Mouse (Mus musculus): Measurements from ENCODE around the gene Srp14. TPM values are rescaled to one million over a fixed set of nuclear protein-coding genes. Genes with fewer than 3 reads are reported as not detected.

The Srp14 gene
- polyA plus RNA-seq, 1 experiment, result 413 TPM

DNA sequence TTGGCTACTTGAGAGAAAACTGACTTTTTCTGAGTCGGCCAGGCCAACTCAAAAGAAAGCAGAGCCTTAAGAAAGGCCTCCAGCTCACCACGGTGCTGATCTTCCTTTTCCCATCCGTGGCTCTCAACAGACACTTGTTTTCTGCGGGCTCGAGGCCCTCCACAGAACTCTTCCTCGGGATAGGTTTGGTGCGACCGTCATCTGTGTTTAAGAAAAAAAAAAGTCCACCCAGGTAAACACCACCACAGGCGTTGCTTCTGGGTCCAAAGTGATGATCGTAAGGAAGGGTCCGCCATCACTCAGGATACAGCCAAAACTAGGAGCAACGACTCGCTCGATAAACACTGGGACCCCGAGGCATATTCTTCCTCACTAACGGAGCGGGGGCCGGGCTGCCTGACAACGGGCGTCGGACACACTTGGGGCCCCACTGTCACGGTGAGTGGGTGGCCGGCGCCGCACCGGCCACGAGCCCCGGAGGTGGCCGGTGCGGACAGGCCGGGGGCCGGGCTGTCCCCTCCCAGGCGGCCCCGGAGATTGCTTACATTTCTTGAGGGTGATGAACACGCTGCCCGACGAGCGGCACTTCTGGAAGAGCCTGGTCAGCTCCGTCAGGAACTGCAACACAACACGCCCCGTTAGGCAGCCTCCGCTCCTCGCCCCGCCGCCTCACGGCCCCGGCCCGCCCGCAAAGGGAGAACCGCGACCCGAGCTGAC, 520 bp downstream of the Srp14 start:
- no peak for TF ChIP-seq CTCF (IDR thresholded peaks at IDR 0.05; ENCODE audit: insufficient read depth, low read depth, low read length)
- TF ChIP-seq POLR2A (IDR thresholded peaks at IDR 0.05; ENCODE audit: insufficient read depth, low read depth, low read length), result no peak

DNA sequence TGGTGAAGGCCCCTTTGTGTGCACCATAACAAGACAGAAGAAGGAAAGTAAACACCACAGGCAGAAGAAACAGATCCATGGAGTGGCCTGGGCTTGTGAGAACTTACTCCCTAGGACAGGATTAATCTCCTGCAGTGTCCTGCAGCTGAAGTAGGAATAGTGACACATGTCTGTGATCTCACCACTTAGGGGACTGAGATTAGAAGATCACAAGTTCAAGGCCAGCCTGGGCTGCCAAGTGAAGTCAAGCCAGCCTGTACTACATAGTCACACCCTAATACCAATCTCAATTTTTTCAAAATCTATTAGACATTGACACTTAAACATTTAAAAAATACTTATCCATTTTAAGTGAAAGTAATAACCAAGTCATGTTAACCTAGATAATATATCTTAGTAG, 11.2 kb downstream of the Srp14 start:
- no peak overlapping the region for H3K27ac ChIP-seq (ENCODE audit: insufficient read depth, low read depth, low read length)
- TF ChIP-seq POLR2A (IDR thresholded peaks at IDR 0.05; ENCODE audit: insufficient read depth, low read depth, low read length) (no peak), CTCF (IDR thresholded peaks at IDR 0.05; ENCODE audit: insufficient read depth, low read depth, low read length) (no peak)

More for the DNA sequence above, 520 bp downstream of the Srp14 start:
- peak overlapping the region; percentile 50; the same call in 1 of the 2 replicates for H3K27ac ChIP-seq (ENCODE audit: insufficient read depth, low read depth, low read length)
- WGBS, result under 1% methylated on average over 52 of the region's 52 CpGs
- H3K4me3 ChIP-seq (ENCODE audit: insufficient read depth, low read depth, low read length), result peak overlapping the region; percentile 85
- peaks cover 8% of the 10 kb centered on the region for H3K4me1 ChIP-seq (ENCODE audit: control insufficient read depth, insufficient read depth, low read length)

DNA sequence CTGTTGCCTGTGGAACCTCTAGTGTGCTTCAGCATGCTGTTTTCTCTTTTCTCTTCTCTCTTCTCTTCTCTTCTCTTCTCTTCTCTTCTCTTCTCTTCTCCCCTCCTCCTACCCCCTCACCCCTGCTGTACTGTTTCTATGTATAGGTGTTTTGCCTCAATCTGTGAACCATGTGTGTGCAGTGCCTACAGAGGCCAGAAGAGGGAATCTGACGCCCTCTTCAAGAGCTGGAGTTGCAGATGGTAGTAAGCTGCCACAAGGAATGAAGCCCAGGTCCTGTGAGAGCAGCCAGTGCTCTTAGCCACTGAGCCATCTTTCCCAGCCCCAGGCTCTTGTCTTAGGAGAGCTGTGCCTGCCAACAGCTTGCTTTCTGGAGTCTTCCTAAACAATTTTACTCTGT, 12.9 kb downstream of the Srp14 start:
- 52% methylated on average over 1 of the region's 1 CpGs for WGBS
- no peak for TF ChIP-seq POLR2A (IDR thresholded peaks at IDR 0.05; ENCODE audit: insufficient read depth, low read depth, low read length)
- no peak for TF ChIP-seq CTCF (IDR thresholded peaks at IDR 0.05; ENCODE audit: insufficient read depth, low read depth, low read length)
- Histone ChIP-seq H3K4me3 (ENCODE audit: insufficient read depth, low read depth, low read length) (no peak overlapping the region), H3K27ac (ENCODE audit: insufficient read depth, low read depth, low read length) (no peak overlapping the region), H3K4me1 (ENCODE audit: control insufficient read depth, insufficient read depth, low read length) (peaks cover 16% of the 10 kb centered on the region)

More for the DNA sequence above, 11.2 kb downstream of the Srp14 start:
- peaks cover 3% of the 10 kb centered on the region; the same call in 1 of the 2 replicates for H3K4me1 ChIP-seq (ENCODE audit: control insufficient read depth, insufficient read depth, low read length)
- no peak overlapping the region for H3K4me3 ChIP-seq (ENCODE audit: insufficient read depth, low read depth, low read length)

DNA sequence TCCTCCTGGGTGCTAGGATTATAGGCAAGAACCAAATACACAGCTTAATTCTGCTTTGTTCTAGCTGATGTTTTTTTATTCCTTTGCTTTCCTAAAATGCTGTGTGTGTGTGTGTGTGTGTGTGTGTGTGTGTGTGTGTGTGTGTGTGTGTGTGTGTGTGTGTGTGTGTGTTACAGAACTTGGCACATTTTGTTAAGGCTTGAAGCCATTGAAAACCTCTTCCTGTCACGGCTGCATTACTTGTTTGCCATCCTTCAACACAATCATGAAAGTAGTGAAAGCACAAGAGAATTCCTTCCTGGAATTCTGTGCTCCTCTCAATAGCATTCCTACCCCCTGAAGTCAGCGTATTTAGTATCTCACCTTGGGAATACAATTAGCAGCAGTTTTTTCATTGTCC, 13.6 kb downstream of the Srp14 start:
- no peak overlapping the region for H3K27ac ChIP-seq (ENCODE audit: insufficient read depth, low read depth, low read length)
- no peak overlapping the region for H3K4me3 ChIP-seq (ENCODE audit: insufficient read depth, low read depth, low read length)
- peaks cover 23% of the 10 kb centered on the region for H3K4me1 ChIP-seq (ENCODE audit: control insufficient read depth, insufficient read depth, low read length)
- no peak for TF ChIP-seq CTCF (IDR thresholded peaks at IDR 0.05; ENCODE audit: insufficient read depth, low read depth, low read length)
- TF ChIP-seq POLR2A (IDR thresholded peaks at IDR 0.05; ENCODE audit: insufficient read depth, low read depth, low read length), result no peak
- WGBS, result 80% methylated on average over 2 of the region's 2 CpGs

DNA sequence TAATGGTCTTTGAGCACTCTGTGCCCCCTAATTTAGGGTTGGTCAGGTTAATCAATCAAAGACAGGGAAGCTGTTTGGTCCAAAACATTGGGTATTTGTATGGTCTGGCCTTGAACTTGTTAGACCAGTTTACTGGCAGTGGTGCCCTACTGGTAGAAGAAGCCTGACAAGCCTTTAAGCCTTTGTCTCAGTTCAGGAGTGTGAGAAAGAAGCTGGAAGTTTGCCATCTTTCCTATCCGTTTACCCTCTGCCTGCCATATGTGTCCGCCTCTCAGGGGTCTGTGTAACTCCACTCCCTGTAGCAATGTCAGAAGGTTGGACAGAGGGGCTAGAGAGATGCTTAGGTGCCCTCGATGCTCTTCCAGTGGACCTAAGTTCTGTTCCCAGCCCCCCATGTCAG, 15.1 kb downstream of the Srp14 start:
- 75% methylated on average over 3 of the region's 3 CpGs for WGBS
- Histone ChIP-seq H3K27ac (ENCODE audit: insufficient read depth, low read depth, low read length) (no peak overlapping the region), H3K4me3 (ENCODE audit: insufficient read depth, low read depth, low read length) (no peak overlapping the region), H3K4me1 (ENCODE audit: control insufficient read depth, insufficient read depth, low read length) (peaks cover 24% of the 10 kb centered on the region)
- TF ChIP-seq POLR2A (IDR thresholded peaks at IDR 0.05; ENCODE audit: insufficient read depth, low read depth, low read length) (no peak), CTCF (IDR thresholded peaks at IDR 0.05; ENCODE audit: insufficient read depth, low read depth, low read length) (no peak)

DNA sequence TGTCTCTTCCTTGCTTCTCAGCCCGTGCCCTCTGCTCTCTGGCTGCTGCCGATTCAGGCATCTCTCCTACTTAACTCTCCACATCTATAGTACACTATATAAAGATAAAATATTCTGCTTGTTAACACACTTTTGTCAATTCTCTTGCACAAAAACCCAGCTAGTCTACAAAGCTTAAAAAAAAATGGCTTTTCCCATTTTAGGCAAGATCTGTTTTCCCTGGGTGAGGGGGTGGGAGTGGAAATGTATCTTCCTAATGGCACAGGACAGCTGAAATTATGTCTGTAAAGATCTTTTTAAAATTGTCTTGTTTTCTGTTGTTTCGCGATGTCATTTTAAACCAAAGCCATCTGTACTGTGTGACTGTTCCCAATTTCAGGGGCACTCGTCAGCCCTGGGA, 16.0 kb downstream of the Srp14 start:
- TF ChIP-seq POLR2A (IDR thresholded peaks at IDR 0.05; ENCODE audit: insufficient read depth, low read depth, low read length) (no peak), CTCF (IDR thresholded peaks at IDR 0.05; ENCODE audit: insufficient read depth, low read depth, low read length) (no peak)
- Histone ChIP-seq H3K4me3 (ENCODE audit: insufficient read depth, low read depth, low read length) (no peak overlapping the region), H3K27ac (ENCODE audit: insufficient read depth, low read depth, low read length) (no peak overlapping the region), H3K4me1 (ENCODE audit: control insufficient read depth, insufficient read depth, low read length) (peaks cover 24% of the 10 kb centered on the region)
- 64% methylated on average over 5 of the region's 5 CpGs for WGBS

DNA sequence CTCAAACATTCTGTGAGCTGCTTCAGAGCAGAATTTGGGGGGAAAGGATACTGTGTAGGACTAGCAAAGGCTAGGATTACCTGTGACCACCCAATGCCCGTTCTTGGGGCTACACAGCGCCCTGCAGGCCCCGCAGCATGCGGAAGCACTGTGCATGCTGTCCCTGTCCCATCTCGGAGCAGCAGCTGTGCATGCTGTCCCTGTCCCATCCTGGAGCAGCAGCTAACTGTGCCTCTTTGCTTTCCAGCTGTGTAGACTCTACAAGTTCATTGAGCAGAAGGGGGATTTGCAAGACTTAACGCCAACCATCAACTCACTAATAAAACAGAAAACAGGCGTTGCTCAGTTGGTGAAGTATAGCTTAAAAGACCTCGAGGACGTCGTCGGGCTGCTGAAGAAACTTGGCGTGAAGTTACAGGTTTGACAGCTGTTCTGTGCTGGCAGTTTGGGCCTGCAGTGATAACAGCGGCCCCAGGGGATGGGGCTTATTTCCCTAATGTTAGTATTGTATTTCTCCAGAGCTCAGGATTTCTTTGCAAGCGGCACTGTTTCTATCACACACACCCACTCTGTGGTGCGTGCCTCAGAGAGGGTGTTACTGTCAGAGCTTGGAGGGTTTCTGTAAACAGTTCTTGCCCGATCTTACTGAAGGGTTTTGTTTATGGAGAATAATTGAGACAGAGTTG, 17.9 kb downstream of the Srp14 start:
- Histone ChIP-seq H3K4me3 (ENCODE audit: insufficient read depth, low read depth, low read length) (no peak overlapping the region), H3K4me1 (ENCODE audit: control insufficient read depth, insufficient read depth, low read length) (peaks cover 29% of the 10 kb centered on the region), H3K27ac (ENCODE audit: insufficient read depth, low read depth, low read length) (no peak overlapping the region)
- no peak for TF ChIP-seq POLR2A (IDR thresholded peaks at IDR 0.05; ENCODE audit: insufficient read depth, low read depth, low read length)
- no peak for TF ChIP-seq CTCF (IDR thresholded peaks at IDR 0.05; ENCODE audit: insufficient read depth, low read depth, low read length)
- WGBS, result 44% methylated on average over 16 of the region's 16 CpGs

DNA sequence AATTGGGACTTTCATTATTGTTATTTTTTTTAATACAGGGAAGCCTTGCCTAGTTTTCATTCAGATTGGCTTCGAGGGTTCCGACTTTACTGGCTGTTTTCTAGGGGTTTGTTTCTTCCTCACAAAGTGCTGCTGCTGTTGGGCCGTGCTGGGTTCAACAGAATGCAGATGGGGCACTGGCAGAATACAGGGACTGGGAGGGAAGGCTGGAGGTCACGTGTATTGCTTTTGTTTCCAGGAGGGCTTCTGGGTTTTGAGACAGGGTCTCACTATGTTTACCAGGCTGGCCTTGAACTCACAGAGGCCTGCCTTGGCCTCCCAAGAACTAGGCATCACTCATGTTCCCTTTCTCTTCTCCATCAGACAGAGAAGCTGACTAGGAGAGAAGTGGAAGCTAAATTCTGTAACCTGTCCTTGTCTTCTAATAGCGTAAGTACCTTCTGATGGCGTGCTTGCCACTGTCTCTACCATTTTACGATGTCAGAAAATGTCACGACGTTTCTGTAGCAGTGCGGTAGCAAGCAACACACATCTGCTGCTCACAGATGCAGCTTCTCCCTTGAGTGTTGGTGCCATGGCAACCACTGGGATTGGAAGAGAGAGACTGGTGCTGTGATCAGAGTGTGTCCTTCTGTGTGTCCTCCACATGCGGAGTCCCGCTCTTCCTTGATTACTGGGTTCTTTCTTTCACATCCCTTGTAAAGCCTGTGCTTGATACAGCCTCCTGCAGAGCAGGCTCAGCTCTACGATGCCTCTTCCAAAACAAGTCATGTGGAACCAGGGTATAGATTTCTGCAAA, 21.8 kb downstream of the Srp14 start:
- Histone ChIP-seq H3K4me3 (ENCODE audit: insufficient read depth, low read depth, low read length) (no peak overlapping the region), H3K4me1 (ENCODE audit: control insufficient read depth, insufficient read depth, low read length) (peaks cover 24% of the 10 kb centered on the region), H3K27ac (ENCODE audit: insufficient read depth, low read depth, low read length) (peak overlapping the region; percentile 74)
- 46% methylated on average over 13 of the region's 13 CpGs for WGBS
- no peak for TF ChIP-seq POLR2A (IDR thresholded peaks at IDR 0.05; ENCODE audit: insufficient read depth, low read depth, low read length)
- TF ChIP-seq CTCF (IDR thresholded peaks at IDR 0.05; ENCODE audit: insufficient read depth, low read depth, low read length), result no peak

DNA sequence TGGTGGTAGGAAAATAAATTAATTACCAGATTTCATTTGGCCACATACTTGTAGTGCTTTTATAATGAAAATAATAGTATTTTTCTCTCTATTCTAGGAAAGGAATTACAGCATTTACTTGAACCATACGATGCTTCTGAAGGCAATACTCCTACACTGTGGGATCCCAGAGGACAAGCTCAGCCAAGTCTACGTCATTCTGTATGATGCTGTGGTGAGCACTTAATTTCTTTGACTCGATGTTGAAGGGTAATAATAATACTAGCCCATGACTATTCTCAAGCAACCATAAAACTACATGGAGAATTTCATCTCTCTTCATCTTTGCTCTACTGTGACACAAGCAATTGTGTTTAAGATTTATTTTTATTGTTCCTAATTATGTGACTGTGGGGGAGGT, 22.5 kb downstream of the Srp14 start:
- WGBS, result 38% methylated on average over 3 of the region's 3 CpGs
- TF ChIP-seq CTCF (IDR thresholded peaks at IDR 0.05; ENCODE audit: insufficient read depth, low read depth, low read length) (no peak), POLR2A (IDR thresholded peaks at IDR 0.05; ENCODE audit: insufficient read depth, low read depth, low read length) (no peak)
- Histone ChIP-seq H3K27ac (ENCODE audit: insufficient read depth, low read depth, low read length) (no peak overlapping the region), H3K4me3 (ENCODE audit: insufficient read depth, low read depth, low read length) (no peak overlapping the region), H3K4me1 (ENCODE audit: control insufficient read depth, insufficient read depth, low read length) (peaks cover 21% of the 10 kb centered on the region)
